Mouse (Mus musculus): ENCODE results near the gene Paf1.

DNA sequence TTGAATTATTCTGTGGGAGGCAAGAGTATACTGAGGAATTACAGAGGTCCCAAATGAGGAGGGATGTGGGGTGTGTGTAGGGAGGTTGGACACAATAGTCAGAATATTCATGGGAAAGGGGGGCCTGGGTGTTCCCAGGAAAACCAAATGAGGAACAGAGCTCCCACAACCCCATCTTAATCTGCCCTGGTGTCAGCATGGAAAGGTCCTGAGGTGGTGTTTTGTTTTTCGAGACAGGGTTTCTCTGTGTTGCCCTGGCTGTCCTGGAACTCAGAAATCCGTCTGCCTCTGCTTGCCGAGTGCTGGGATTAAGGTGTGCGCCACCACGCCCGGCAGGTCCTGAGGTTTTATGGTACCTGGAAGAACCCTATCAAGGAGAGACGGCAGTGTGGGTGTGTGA lies 34.3 kb upstream of the Paf1 start:
- TF ChIP-seq CTCF (IDR thresholded peaks at IDR 0.05; ENCODE audit: low read depth, low read length) (no peak), POLR2A (IDR thresholded peaks at IDR 0.05; ENCODE audit: borderline replicate concordance, low read depth, low read length) (no peak)

All from bone marrow macrophage, adult 2 months (primary cell).